Mouse (Mus musculus): ENCODE results near the gene Kctd5. TPM values are rescaled to one million over a fixed set of nuclear protein-coding genes. Genes with fewer than 3 reads are reported as not detected.
"Not testable (repeated sequence)": the region's sequence is repeated elsewhere in the genome, so short reads cannot be mapped to it uniquely, and the experiment has no call there.

Gene Kctd5
- 10 to 100 TPM; 71.8 to 72.0 TPM for total RNA-seq (2021)
- long read RNA-seq, transcript Kctd5-201 (6 exons, 2,443 nt), result major isoform, 168 of 187 reads
- long read RNA-seq, partial matches to known transcripts, result 0 of 187 reads
- long read RNA-seq, other reads (novel, unspliced or antisense), result 19 of 187 reads

GRCm38 (mm10) chr17:24072919-24073696 is at the start of gene Kctd5:
Kctd5 (minus strand) TSS chr17:24073485.
- DNase-seq (ENCODE audit: low spot score in 2 of 2), result peak; percentile 97 to 98

DNA sequence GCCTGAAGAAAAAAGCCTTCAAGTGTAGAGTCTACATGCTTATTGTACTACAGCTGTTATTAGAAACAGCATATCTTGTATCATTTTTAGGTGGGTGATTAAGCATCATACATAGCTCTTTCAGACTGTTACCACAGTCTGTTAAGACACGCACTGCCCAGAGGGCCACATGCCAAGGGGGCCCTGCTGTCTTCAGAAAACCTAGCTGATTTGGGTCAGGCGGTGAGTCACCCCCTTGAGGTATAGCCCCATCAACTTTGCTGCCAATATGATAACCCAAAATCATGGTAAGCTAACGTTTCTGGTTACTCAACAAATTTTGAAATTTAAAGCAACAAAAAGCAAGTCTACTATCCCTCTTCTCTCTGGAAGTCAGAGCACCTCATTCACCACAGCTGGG is 46.2 kb upstream of the Kctd5 start:
- no peak for DNase-seq (ENCODE audit: low spot score in 2 of 2)

- DNase-seq (ENCODE audit: low spot score in 2 of 2), result no peak
Measured at GRCm38 (mm10) chr17:24113031-24113430, 39.7 kb upstream of the Kctd5 start.

DNA sequence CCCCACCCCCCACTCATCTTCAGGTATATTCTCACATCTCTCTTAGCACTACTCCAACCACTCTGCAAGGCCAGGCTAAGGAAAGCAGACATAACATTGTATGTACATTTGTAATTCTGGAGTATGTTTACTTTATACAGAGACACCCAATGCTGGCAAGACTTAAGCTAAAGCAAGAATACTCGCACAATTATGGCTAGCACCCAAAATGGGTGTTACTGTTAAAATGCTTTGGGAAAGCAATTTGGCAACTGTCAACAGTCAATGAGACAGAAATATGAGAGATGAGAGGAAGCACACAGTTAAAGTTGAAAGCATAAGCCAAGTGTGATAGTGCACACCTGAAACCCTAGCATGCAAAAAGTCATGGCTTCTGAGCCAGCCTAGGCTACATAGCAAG is 38.0 kb upstream of the Kctd5 start:
- no peak for DNase-seq (ENCODE audit: low spot score in 2 of 2)

DNA sequence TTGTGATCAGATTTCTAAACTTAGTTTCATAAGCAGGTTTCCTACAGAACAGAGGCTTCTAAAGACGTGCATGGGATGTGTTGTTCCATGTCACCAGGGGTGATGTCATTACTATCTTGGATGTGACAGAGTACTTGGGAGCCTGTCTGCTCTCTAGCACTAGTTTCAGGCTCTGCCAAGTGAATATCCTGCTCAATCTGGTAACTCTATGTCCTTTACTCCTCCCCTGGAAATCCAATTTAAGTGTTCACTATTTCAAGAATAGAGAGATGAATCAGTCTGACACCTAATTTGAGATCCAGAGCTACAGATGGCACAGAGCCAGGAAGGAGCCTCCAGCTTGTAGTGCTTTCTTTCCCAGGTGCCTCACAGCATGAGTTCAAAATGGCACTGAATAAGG is 35.6 kb upstream of the Kctd5 start:
- no peak for DNase-seq (ENCODE audit: low spot score in 2 of 2)

- no peak for DNase-seq (ENCODE audit: low spot score in 2 of 2)
Measured at GRCm38 (mm10) chr17:24105111-24105510, 31.8 kb upstream of the Kctd5 start.

DNA sequence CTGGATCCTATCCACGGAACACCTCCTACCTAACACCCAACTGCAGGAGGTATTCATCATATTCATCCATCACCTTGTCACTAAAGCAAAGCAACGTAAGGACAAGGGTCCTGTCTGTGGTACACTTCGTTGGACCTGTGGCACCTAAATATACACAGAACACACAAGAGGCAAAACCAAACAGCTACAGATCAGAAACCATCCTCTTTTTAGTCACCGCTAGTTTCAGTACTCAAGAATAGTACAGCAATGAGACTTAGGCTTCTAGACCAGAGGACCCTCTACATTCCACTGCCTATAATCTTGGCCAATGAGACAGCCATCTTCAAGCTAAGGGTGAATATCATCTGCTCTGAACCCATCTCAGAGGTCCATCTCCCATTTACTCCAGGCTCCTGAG is 25.1 kb upstream of the Kctd5 start:
- no peak for DNase-seq (ENCODE audit: low spot score in 2 of 2)

GRCm38 (mm10) chr17:24090575-24090974 is 17.3 kb upstream of the Kctd5 start:
- DNase-seq (ENCODE audit: low spot score in 2 of 2), result no peak

- not testable (repeated sequence) for DNase-seq (ENCODE audit: low spot score in 2 of 2)
Measured at GRCm38 (mm10) chr17:24086399-24086798, 13.1 kb upstream of the Kctd5 start.

DNA sequence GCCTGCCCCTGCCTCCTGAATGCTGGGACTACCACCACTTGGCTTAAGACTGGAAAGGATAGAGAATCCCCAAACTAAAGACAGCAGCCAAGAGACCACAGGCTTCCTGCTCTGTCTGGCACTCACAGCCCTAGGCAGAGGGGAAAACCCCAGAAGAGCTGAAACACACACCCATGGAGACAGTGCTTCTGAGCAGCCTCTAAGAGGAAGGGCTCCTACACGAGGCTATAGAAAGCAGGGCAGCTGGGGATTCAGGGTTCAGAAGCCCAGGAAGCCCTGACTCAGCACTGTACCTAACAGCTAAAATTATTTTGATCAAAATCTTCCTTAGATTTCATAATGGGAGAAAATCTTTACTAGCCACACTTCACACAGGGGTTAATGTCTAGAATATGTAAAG is 11.3 kb upstream of the Kctd5 start:
- DNase-seq (ENCODE audit: low spot score in 2 of 2), result no peak

DNA sequence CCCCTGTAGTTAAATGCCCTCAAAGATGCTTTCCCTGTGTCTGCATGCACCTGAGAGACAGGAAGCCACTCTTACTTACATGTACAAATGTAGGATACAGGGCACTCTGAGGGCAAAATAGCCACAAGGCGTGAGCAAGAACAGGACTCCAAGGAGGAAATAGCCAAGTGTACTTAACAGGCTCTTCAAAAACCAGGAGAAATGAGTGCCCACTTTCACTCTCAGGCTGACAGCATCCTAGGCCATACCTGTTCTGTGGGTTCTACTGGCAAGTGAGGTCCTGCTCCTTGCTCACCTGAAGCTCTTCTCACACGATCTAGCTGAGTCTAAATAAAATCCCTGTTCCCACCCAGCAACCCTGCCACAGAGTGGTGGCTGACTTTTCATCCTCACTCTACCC is 3.8 kb upstream of the Kctd5 start:
- DNase-seq (ENCODE audit: low spot score in 2 of 2), result no peak

DNA sequence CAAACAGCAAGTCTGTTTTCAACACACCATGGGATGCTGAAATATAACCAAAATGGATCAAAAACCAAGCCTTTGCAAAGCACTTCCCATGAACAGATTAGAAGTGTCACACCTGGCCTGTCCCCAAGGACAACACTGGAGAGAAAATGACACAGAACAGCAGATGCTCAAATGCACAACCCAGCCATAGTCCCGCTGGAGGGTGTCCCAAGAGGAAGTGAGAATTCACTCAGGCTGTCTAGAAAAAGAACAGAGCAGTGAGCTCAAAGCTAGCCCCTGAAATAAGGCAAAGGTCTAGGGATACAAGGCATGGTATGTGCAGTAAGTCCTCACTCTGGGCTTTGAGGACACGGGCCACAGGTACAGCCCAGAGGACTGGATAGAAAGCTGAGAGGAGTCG is 3.8 kb downstream of the Kctd5 start:
- DNase-seq (ENCODE audit: low spot score in 2 of 2), result no peak

DNA sequence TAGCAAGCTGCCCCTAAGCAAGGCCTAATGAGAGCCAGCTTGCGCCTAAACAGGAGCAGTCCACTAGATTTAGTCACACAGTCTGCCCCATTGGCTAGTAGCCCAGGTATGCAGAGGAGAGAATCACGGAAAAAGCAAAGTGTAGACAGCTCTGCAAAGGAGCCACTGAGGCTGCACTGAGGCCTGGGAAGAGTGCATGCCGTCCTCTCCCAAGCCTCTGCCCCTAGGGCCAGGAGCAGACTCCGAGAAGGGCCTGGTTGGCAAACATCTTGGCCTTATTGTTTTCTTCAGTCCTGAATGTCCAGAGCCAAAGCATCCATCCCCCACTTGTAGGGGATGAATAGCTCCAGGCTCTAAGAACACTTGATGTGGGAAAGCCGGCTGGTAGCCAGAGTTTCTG is 5.0 kb downstream of the Kctd5 start:
- DNase-seq (ENCODE audit: low spot score in 2 of 2), result peak; percentile 29 to 46

DNA sequence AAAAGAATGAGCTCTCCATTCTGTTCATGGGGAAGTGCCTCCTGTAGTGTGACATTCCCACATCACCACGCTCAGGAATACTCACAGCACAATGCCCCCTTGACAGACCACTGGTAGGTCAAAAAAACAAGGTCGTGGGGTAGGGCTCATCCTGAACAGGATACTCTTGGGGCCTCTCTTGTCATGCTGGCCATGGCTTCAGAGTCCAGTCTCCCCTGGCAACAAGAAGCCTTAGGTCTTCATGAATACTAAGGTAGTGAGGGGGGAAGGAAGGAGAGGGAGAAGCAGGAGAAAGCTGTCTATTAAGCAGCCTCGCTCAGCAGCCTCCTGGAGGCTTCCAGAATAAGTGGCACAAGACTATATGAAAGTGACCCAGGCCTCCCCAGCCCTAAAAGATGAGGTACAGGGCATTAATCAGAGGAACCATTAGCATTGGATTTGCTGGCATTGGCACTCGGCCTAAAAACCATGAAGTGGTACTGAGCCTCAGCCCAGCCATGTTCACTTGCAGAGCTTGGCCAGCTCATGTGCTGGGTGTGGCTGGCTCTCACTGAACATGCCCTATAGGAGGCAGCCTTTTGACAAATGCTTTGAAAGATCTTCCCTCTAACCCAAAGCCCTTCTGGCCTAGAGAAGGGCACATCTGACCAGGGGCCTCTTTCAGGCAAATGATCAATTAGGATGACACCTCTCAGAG is 10.7 kb downstream of the Kctd5 start:
- no peak for DNase-seq (ENCODE audit: low spot score in 2 of 2)

- no peak for DNase-seq (ENCODE audit: low spot score in 2 of 2)
Measured at GRCm38 (mm10) chr17:24057730-24058245, 15.5 kb downstream of the Kctd5 start.

GRCm38 (mm10) chr17:24056636-24057625 is 16.4 kb downstream of the Kctd5 start:
- no peak for DNase-seq (ENCODE audit: low spot score in 2 of 2)

DNA sequence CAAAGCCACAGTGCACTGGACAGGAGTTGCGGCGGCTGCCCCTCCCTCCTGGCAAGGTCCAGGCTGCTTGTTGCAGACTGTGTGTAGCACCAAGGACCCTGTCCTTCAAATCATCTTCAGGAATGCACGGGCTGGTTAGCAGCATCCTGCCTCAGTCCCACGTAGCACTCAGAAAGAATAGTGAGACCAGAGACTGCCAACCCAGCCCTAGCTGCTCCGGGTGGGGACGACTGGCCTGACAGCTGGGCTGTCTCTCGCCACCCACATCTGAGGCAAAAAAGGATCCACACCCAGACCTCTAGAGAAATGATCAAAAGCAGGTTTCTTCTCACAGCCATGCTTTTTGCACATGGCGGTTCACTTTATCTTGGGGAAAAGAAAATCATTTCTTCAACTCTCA is 24.3 kb downstream of the Kctd5 start:
- DNase-seq (ENCODE audit: low spot score in 2 of 2), result no peak

GRCm38 (mm10) chr17:24048053-24048452 is 25.2 kb downstream of the Kctd5 start:
- DNase-seq (ENCODE audit: low spot score in 2 of 2), result no peak

- no peak for DNase-seq (ENCODE audit: low spot score in 2 of 2)
Measured at GRCm38 (mm10) chr17:24046026-24046425, 27.3 kb downstream of the Kctd5 start.

- no peak for DNase-seq (ENCODE audit: low spot score in 2 of 2)
Measured at GRCm38 (mm10) chr17:24045608-24046007, 27.7 kb downstream of the Kctd5 start.

- no peak for DNase-seq (ENCODE audit: low spot score in 2 of 2)
Measured at GRCm38 (mm10) chr17:24044482-24044881, 28.8 kb downstream of the Kctd5 start.

All from layer of hippocampus, postnatal 10 days (tissue).